Mouse (Mus musculus) midbrain, embryonic 12.5 days (tissue): ENCODE data around the gene Ubfd1. TPM values are rescaled to one million over a fixed set of nuclear protein-coding genes. Genes with fewer than 3 reads are reported as not detected.

Experiments used
- ATAC-seq: fragments of 200-750 bp; cut with Nextera tagmentation; 2 replicates; pipeline ENCODE4 v1.8.0; 2017; ENCODE audit warnings: low read depth, moderate TSS enrichment, moderate library complexity; ENCODE audit not compliant: low FRiP score
- H3K27ac ChIP-seq: fragments of 300-500 bp; sonication (generic); replicated peaks from 2 replicates; pipeline ENCODE4 v1.5.1; 2016; ENCODE audit warnings: mild to moderate bottlenecking
- H3K27me3 ChIP-seq: fragments of 300-500 bp; sonication (generic); 2 replicates; pipeline ENCODE4 v1.6.1; 2016; ENCODE audit warnings: mild to moderate bottlenecking
- H3K36me3 ChIP-seq: fragments of 300-500 bp; sonication (generic); 2 replicates; pipeline ENCODE4 v1.6.1; 2016
- H3K4me1 ChIP-seq: fragments of 300-500 bp; sonication (generic); 2 replicates; pipeline ENCODE4 v1.6.1; 2016
- H3K4me2 ChIP-seq: fragments of 300-500 bp; sonication (generic); replicated peaks from 2 replicates; pipeline ENCODE4 v1.6.1; 2016; ENCODE audit warnings: mild to moderate bottlenecking, moderate library complexity
- H3K4me3 ChIP-seq: fragments of 300-500 bp; sonication (generic); 2 replicates; pipeline ENCODE4 v1.5.1; 2016; ENCODE audit warnings: mild to moderate bottlenecking
- H3K9ac ChIP-seq: fragments of 300-500 bp; sonication (generic); replicated peaks from 2 replicates; pipeline ENCODE4 v1.6.1; 2016; ENCODE audit warnings: mild to moderate bottlenecking, moderate library complexity
- H3K9me3 ChIP-seq: fragments of 300-500 bp; sonication (generic); 2 replicates; pipeline ENCODE4 v1.6.1; 2016; ENCODE audit warnings: mild to moderate bottlenecking
- WGBS: fragments of 180-500 bp; shearing (Covaris S2); methylation state at CpG from one replicate; pipeline ENCODE4 v1.1.7; 2016; 5-methylcytosine and 5-hydroxymethylcytosine counted together
- polyA plus RNA-seq: library from polyadenylated mRNA; unstranded; fragments of >200 nt; fragmentation: Nextera tagmentation; extraction: Ambion mirVana; gene quantifications from 2 replicates; pipeline ENCODE4 v1.2.1, GENCODE M21; 2016

The Ubfd1 gene
- 88.6 and 95.0 TPM in 2 replicates for polyA plus RNA-seq

GRCm38 (mm10) chr7:122066945-122067516, at the start of gene Ubfd1, which contains the start of gene Ears2:
TSS of gene Ubfd1 (plus strand) at chr7:122067175.
TSS of gene Ears2 (minus strand) at chr7:122067263.
- H3K9ac ChIP-seq: peak within 1 kb of the TSS; percentile 89
- ATAC-seq: peak; percentile 99
- under 1% methylated on average over 52 of the region's 60 CpGs for WGBS
- peak within 1 kb of the TSS; percentile 93 for H3K27ac ChIP-seq
- no peaks in the 10 kb centered on the region for H3K9me3 ChIP-seq
- peaks cover 38% of the 10 kb centered on the region for H3K36me3 ChIP-seq
- no peaks in the 10 kb centered on the region for H3K27me3 ChIP-seq
- H3K4me1 ChIP-seq: peaks cover 29% of the 10 kb centered on the region
- H3K4me2 ChIP-seq: peak within 1 kb of the TSS; percentile 88
- peak within 1 kb of the TSS; percentile 82 for H3K4me3 ChIP-seq

- Histone ChIP-seq H3K9ac (no peak overlapping the region), H3K4me3 (0 out of 2 replicates have a peak overlapping the region, but pooled peaks have one; percentile 79), H3K9me3 (no peaks in the 10 kb centered on the region), H3K27me3 (no peaks in the 10 kb centered on the region), H3K4me1 (peaks cover 45% of the 10 kb centered on the region), H3K4me2 (peak overlapping the region; percentile 78), H3K36me3 (no peaks in the 10 kb centered on the region), H3K27ac (no peak overlapping the region)
- WGBS: 74% methylated on average over 3 of the region's 3 CpGs
- ATAC-seq: no peak
Measured at GRCm38 (mm10) chr7:122018247-122018646, 48.7 kb upstream of the Ubfd1 start.

- no peak overlapping the region; the same call in 1 of the 2 replicates for H3K9ac ChIP-seq
- ATAC-seq: no peak
- H3K27ac ChIP-seq: no peak overlapping the region
Measured at GRCm38 (mm10) chr7:122018978-122019377, 48.0 kb upstream of the Ubfd1 start.

GRCm38 (mm10) chr7:122020273-122020666, 46.7 kb upstream of the Ubfd1 start:
- peak overlapping the region; percentile 82 for H3K9ac ChIP-seq
- peaks cover 40% of the 10 kb centered on the region for H3K4me1 ChIP-seq
- 1% methylated on average over 6 of the region's 6 CpGs for WGBS
- peak overlapping the region; percentile 89 for H3K27ac ChIP-seq
- H3K4me3 ChIP-seq: peak overlapping the region; percentile 79
- H3K9me3 ChIP-seq: no peaks in the 10 kb centered on the region
- H3K27me3 ChIP-seq: no peaks in the 10 kb centered on the region
- H3K4me2 ChIP-seq: peak overlapping the region; percentile 78
- no peaks in the 10 kb centered on the region for H3K36me3 ChIP-seq
- ATAC-seq: peak; percentile 32

More at GRCm38 (mm10) chr7:122018978-122019377, 48.0 kb upstream of the Ubfd1 start:
- 89% methylated on average over 7 of the region's 7 CpGs for WGBS
- Histone ChIP-seq H3K4me2 (peak overlapping the region; percentile 78), H3K4me1 (peaks cover 45% of the 10 kb centered on the region), H3K9me3 (no peaks in the 10 kb centered on the region), H3K36me3 (no peaks in the 10 kb centered on the region), H3K4me3 (peak overlapping the region; percentile 79), H3K27me3 (no peaks in the 10 kb centered on the region)

- H3K27me3 ChIP-seq: no peaks in the 10 kb centered on the region
- WGBS: under 1% methylated on average over 47 of the region's 50 CpGs
- H3K4me3 ChIP-seq: peak within 1 kb of the TSS; percentile 79
- no peaks in the 10 kb centered on the region for H3K36me3 ChIP-seq
- peak within 1 kb of the TSS; percentile 78 for H3K4me2 ChIP-seq
- no peaks in the 10 kb centered on the region for H3K9me3 ChIP-seq
- H3K9ac ChIP-seq: peak within 1 kb of the TSS; percentile 82
- peaks cover 35% of the 10 kb centered on the region for H3K4me1 ChIP-seq
- peak within 1 kb of the TSS; percentile 89 for H3K27ac ChIP-seq
- ATAC-seq: peak; percentile 88
Measured at GRCm38 (mm10) chr7:122020667-122021354, 46.2 kb upstream of the Ubfd1 start, which contains the start of gene Gga2. TSS of gene Gga2 (minus strand) at chr7:122021222.

GRCm38 (mm10) chr7:122022131-122022530, 44.8 kb upstream of the Ubfd1 start:
- Histone ChIP-seq H3K9me3 (no peaks in the 10 kb centered on the region), H3K4me1 (peaks cover 26% of the 10 kb centered on the region), H3K36me3 (no peaks in the 10 kb centered on the region), H3K4me2 (no peak overlapping the region), H3K9ac (no peak overlapping the region), H3K27ac (no peak overlapping the region), H3K27me3 (no peaks in the 10 kb centered on the region), H3K4me3 (no peak overlapping the region)
- WGBS: 97% methylated on average over 2 of the region's 2 CpGs
- ATAC-seq: no peak

- H3K4me3 ChIP-seq: no peak overlapping the region
- no peaks in the 10 kb centered on the region for H3K27me3 ChIP-seq
- H3K27ac ChIP-seq: no peak overlapping the region
- no peak overlapping the region for H3K9ac ChIP-seq
- H3K4me2 ChIP-seq: no peak overlapping the region
- H3K36me3 ChIP-seq: peaks cover 13% of the 10 kb centered on the region
- ATAC-seq: no peak
- 75% methylated on average over 3 of the region's 3 CpGs for WGBS
- no peaks in the 10 kb centered on the region for H3K4me1 ChIP-seq
- H3K9me3 ChIP-seq: no peaks in the 10 kb centered on the region
Measured at GRCm38 (mm10) chr7:122033371-122033770, 33.6 kb upstream of the Ubfd1 start.

GRCm38 (mm10) chr7:122034348-122034747, 32.6 kb upstream of the Ubfd1 start:
- WGBS: 41% methylated on average over 2 of the region's 2 CpGs
- ATAC-seq: no peak

GRCm38 (mm10) chr7:122044106-122044505, 22.9 kb upstream of the Ubfd1 start:
- H3K4me1 ChIP-seq: no peaks in the 10 kb centered on the region
- WGBS: 90% methylated on average over 8 of the region's 8 CpGs
- no peak overlapping the region for H3K27ac ChIP-seq
- no peaks in the 10 kb centered on the region for H3K9me3 ChIP-seq
- H3K36me3 ChIP-seq: peaks cover 49% of the 10 kb centered on the region
- ATAC-seq: no peak
- H3K4me3 ChIP-seq: no peak overlapping the region
- H3K27me3 ChIP-seq: no peaks in the 10 kb centered on the region
- H3K9ac ChIP-seq: no peak overlapping the region
- no peak overlapping the region for H3K4me2 ChIP-seq

More at GRCm38 (mm10) chr7:122034348-122034747, 32.6 kb upstream of the Ubfd1 start:
- Histone ChIP-seq H3K4me2 (no peak overlapping the region), H3K4me1 (no peaks in the 10 kb centered on the region), H3K9ac (no peak overlapping the region), H3K4me3 (no peak overlapping the region), H3K36me3 (peaks cover 20% of the 10 kb centered on the region), H3K27me3 (no peaks in the 10 kb centered on the region), H3K9me3 (no peaks in the 10 kb centered on the region), H3K27ac (no peak overlapping the region)

- Histone ChIP-seq H3K4me3 (no peak overlapping the region), H3K27ac (no peak overlapping the region), H3K36me3 (peaks cover 46% of the 10 kb centered on the region), H3K9me3 (no peaks in the 10 kb centered on the region), H3K27me3 (no peaks in the 10 kb centered on the region), H3K4me2 (no peak overlapping the region), H3K4me1 (no peaks in the 10 kb centered on the region), H3K9ac (no peak overlapping the region)
- 90% methylated on average over 4 of the region's 4 CpGs for WGBS
- no peak for ATAC-seq
Measured at GRCm38 (mm10) chr7:122045181-122045634, 21.8 kb upstream of the Ubfd1 start.

GRCm38 (mm10) chr7:122045711-122046110, 21.3 kb upstream of the Ubfd1 start:
- 93% methylated on average over 1 of the region's 1 CpGs for WGBS
- Histone ChIP-seq H3K4me3 (no peak overlapping the region), H3K4me1 (no peaks in the 10 kb centered on the region), H3K9me3 (no peaks in the 10 kb centered on the region), H3K4me2 (no peak overlapping the region), H3K27me3 (no peaks in the 10 kb centered on the region), H3K27ac (no peak overlapping the region), H3K9ac (no peak overlapping the region), H3K36me3 (peaks cover 48% of the 10 kb centered on the region)
- no peak for ATAC-seq

- Histone ChIP-seq H3K27me3 (no peaks in the 10 kb centered on the region), H3K36me3 (peaks cover 46% of the 10 kb centered on the region), H3K4me2 (no peak overlapping the region), H3K9me3 (no peaks in the 10 kb centered on the region), H3K27ac (no peak overlapping the region), H3K4me3 (no peak overlapping the region), H3K4me1 (no peaks in the 10 kb centered on the region), H3K9ac (no peak overlapping the region)
- WGBS: 91% methylated on average over 2 of the region's 2 CpGs
- ATAC-seq: no peak
Measured at GRCm38 (mm10) chr7:122046813-122047212, 20.2 kb upstream of the Ubfd1 start.
